ENCODE assay signal across 8 mouse cellular contexts in the genomic region with DNA sequence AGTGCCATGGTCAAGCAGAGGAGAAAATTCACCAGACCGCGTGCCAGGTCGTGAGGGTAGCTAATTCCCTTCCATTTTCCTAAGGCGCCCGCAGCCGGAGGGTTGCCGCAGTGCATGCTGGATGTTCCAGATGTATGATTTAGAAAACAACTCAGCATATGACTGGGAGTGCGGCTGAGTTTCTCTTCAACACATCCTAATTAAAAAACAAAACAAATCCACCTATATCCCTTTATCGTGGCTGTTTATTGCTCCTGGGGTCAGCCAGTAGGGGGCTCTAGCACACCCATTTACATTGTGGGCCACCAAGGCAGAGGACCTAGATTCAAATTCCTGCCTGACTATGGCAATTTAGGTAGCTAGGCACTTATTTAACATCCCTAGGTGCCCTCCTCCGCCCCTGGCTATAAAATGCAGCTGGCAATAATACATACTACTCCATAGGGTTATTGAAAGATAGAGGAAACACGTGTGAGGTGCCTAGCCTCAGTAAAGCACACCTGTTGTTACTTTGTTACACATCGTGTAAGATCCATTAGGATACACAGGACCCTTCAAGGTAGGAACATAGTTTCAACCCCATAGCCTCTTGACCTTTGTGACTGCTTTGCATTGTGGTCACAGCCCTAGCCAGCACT.
DNase-seq lines count a peak whose midpoint lies in the region; ATAC-seq and TF ChIP-seq lines count a peak whose summit lies in the region.

No protein-coding gene starts in this region.

- peak overlapping the region; percentile 55 for H3K27ac ChIP-seq in left cerebral cortex, adult 2 months
- peak overlapping the region; percentile 57; the same call in 1 of the 2 replicates for H3K27ac ChIP-seq in hindbrain, embryonic 14.5 days
- peak overlapping the region; percentile 3; the same call in 1 of the 2 replicates for H3K27ac ChIP-seq in midbrain, embryonic 16.5 days (ENCODE audit: low read length)

- no peaks in the 10 kb centered on the region for H3K36me3 ChIP-seq in hindbrain, embryonic 14.5 days (replicated peaks; ENCODE audit: control insufficient read depth, insufficient read depth)
- H3K36me3 ChIP-seq in midbrain, embryonic 16.5 days (ENCODE audit: control insufficient read depth, insufficient read depth, low read length), result no peaks in the 10 kb centered on the region

- peaks cover 57% of the 10 kb centered on the region for H3K4me1 ChIP-seq in hindbrain, embryonic 14.5 days (replicated peaks; ENCODE audit: control insufficient read depth, insufficient read depth, low read length)
- H3K4me1 ChIP-seq in midbrain, embryonic 16.5 days (ENCODE audit: control insufficient read depth, insufficient read depth, low read length), result peaks cover 44% of the 10 kb centered on the region

- 63% methylated on average over 12 of the region's 12 CpGs for WGBS in hindbrain, embryonic 14.5 days
- WGBS in midbrain, embryonic 16.5 days, result 66% methylated on average over 12 of the region's 12 CpGs

- H3K9me3 ChIP-seq in hindbrain, embryonic 14.5 days (ENCODE audit: control insufficient read depth, low read length), result no peaks in the 10 kb centered on the region
- no peaks in the 10 kb centered on the region for H3K9me3 ChIP-seq in midbrain, embryonic 16.5 days (replicated peaks; ENCODE audit: control insufficient read depth, low read length, poor library complexity, severe bottlenecking)

- TF ChIP-seq CTCF in left cerebral cortex, adult 2 months (IDR thresholded peaks at IDR 0.05), result peak; percentile 59

- 0 out of 2 replicates have a peak, but pooled peaks have one; percentile 8 for ATAC-seq in hindbrain, embryonic 14.5 days (ENCODE audit: low FRiP score)
- ATAC-seq in midbrain, embryonic 16.5 days, result no peak

- no peak for DNase-seq in left cerebral cortex, adult 2 months (ENCODE audit: extremely low spot score in 1 of 2, low spot score in 2 of 2)
- no peak for DNase-seq in left cerebral cortex, postnatal 10 days (ENCODE audit: extremely low spot score in 1 of 2, low spot score in 2 of 2)
- DNase-seq in cerebellum, adult 9-10 months, result peak; percentile 80
- no peak for DNase-seq in hindbrain, embryonic 14.5 days (ENCODE audit: low spot score)
- no peak for DNase-seq in ovary, postnatal 36 days (ENCODE audit: low spot score)
- DNase-seq in left cerebral cortex, postnatal 14 days (ENCODE audit: low spot score in 2 of 2), result no peak
- DNase-seq in yolk sac, embryonic 10.5 days (ENCODE audit: low spot score), result no peak

- no peak overlapping the region for H3K9ac ChIP-seq in hindbrain, embryonic 14.5 days
- H3K9ac ChIP-seq in midbrain, embryonic 16.5 days (ENCODE audit: low read depth, low read length), result peak overlapping the region; percentile 10; the same call in 1 of the 2 replicates

- H3K4me2 ChIP-seq in hindbrain, embryonic 14.5 days (replicated peaks), result peak overlapping the region; percentile 34; the same call in 1 of the 2 replicates
- H3K4me2 ChIP-seq in midbrain, embryonic 16.5 days (ENCODE audit: low read length), result no peak overlapping the region; the same call in 1 of the 2 replicates

- no peaks in the 10 kb centered on the region for H3K27me3 ChIP-seq in hindbrain, embryonic 14.5 days (ENCODE audit: control insufficient read depth, insufficient read depth, low read length)
- H3K27me3 ChIP-seq in midbrain, embryonic 16.5 days (ENCODE audit: control insufficient read depth, insufficient read depth, low read depth, low read length), result no peaks in the 10 kb centered on the region

- intact Hi-C loops in left cerebral cortex, adult 2 months (cut with DNase I), result no loop called here
- intact Hi-C loops in left cerebral cortex, postnatal 10 days (cut with DNase I), result no loop called here
- intact Hi-C loops in left cerebral cortex, postnatal 14 days (cut with DNase I), result no loop called here

- peak overlapping the region; percentile 38 for H3K4me3 ChIP-seq in left cerebral cortex, adult 2 months
- no peak overlapping the region for H3K4me3 ChIP-seq in hindbrain, embryonic 14.5 days (replicated peaks; ENCODE audit: low read length)
- H3K4me3 ChIP-seq in midbrain, embryonic 16.5 days (ENCODE audit: low read depth, low read length), result no peak overlapping the region

Comparison
In these comparisons a context has a peak if more than half of its experiments do, and no peak if none do; other contexts are left out.
1. H3K27ac ChIP-seq: peak in every context shown above with its lines; median percentile 57 in hindbrain, embryonic 14.5 days; 55 in left cerebral cortex, adult 2 months; 3 in midbrain, embryonic 16.5 days.